Mouse (Mus musculus): ENCODE measurements at regions not wholly inside any gene's neighbourhood (a gene's known extent, or its start where the extent isn't known, plus 50 kb on each side); places are given as distances from the start of the nearest gene placed in this dataset.
"Not testable (repeated sequence)": the region's sequence is repeated elsewhere in the genome, so short reads cannot be mapped to it uniquely, and the experiment has no call there.

GRCm38 (mm10) chr6:41225382-41225781 lies 76.7 kb upstream of the Try4 start:
- no peak for DNase-seq (ENCODE audit: low spot score)

DNA sequence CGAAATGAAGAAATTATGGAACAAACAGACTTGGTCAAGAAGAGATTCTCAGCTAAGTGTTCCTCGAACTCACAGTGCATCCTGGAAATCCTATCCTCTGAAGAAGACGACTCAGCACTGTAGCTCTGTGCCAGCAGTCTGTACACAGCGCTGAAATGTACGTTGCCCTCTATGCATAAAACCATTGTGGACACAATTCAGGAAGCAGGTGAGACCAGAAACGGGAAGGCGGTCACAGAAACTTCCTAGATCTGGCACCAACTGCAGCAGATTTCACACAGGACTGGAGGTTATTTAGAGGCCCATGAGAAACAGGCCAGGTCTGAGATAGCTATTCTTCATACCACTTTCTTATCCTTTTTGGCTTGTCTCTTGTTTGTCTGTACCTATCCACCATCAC lies 83.7 kb upstream of the Try4 start:
- DNase-seq (ENCODE audit: low spot score) = no peak

DNA sequence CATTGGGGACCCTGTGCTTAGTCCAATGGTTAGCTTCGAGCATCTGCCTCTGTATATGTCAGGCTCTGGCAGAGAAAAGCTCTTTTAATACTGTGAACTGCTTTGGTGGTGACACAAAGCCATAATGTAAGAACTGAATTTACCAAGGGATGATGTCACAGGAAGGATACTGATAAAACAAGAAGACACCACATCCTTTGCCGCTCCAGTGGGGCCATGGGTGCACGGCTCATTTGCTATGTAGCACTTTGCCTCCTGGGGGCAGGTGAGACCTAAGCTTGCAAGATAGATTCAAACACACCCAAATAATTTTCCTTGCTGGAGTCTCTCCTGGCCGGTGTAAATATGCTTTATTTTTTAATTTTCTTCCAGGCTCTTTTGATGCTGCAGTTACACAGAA lies 86.2 kb upstream of the Try4 start:
- no peak for DNase-seq (ENCODE audit: low spot score)

- no peak for DNase-seq (ENCODE audit: low spot score)
Observed at GRCm38 (mm10) chr6:41205864-41206263, 96.2 kb upstream of the Try4 start.

- DNase-seq (ENCODE audit: low spot score) = no peak
Observed at GRCm38 (mm10) chr6:41202882-41203281, 99.2 kb upstream of the Try4 start.

GRCm38 (mm10) chr6:41202302-41202701 lies 99.8 kb upstream of the Try4 start:
- no peak for DNase-seq (ENCODE audit: low spot score)

GRCm38 (mm10) chr6:41194464-41194863 lies 107.6 kb upstream of the Try4 start:
- no peak for DNase-seq (ENCODE audit: low spot score)

- no peak for DNase-seq (ENCODE audit: low spot score)
Observed at GRCm38 (mm10) chr6:41191734-41192326, 110.2 kb upstream of the Try4 start.

- no peak for DNase-seq (ENCODE audit: low spot score)
Observed at GRCm38 (mm10) chr6:41188910-41189309, 113.2 kb upstream of the Try4 start.

DNA sequence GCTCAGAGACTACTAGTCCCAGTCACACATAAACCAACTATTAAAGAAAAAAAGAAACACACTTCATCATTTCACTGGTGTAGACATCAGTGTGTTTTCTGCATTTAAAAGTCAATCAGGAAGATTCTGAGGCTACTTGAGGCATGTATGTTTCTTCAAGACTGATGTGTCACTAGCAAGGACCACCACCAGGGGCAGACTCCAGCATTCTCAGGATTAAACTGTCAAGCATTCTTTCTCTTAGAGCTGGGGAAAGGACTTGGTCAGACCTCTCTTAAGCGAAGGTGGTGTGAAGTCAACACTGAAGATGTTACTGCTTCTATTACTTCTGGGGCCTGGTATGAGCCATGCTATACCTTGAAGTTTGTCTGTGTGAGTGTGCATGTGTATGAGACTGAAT lies 114.1 kb upstream of the Try4 start:
- DNase-seq (ENCODE audit: low spot score) = no peak

GRCm38 (mm10) chr6:41178896-41179295 lies 123.2 kb upstream of the Try4 start:
- DNase-seq (ENCODE audit: low spot score) = no peak

DNA sequence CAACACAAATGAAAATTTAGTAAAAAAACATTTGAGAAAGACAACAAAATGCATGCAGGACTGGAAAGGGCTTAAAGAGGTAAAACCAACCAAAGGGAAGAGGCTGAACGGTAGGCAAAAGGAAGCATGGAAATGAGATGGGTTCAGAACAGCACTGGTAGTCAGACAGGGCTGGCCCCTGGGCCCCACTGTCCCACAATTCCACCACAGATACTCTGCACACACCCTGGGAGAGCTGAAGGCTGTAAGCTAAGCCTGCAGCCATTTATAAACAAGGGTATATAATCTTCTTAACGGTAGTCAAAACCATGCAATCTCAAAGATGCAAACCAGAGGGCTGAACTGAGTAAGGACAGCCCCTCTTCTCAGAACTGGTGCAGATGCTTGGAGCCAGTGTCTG lies 124.0 kb upstream of the Try4 start:
- no peak for DNase-seq (ENCODE audit: low spot score)

GRCm38 (mm10) chr6:41177152-41177551 lies 124.9 kb upstream of the Try4 start:
- no peak for DNase-seq (ENCODE audit: low spot score)

DNA sequence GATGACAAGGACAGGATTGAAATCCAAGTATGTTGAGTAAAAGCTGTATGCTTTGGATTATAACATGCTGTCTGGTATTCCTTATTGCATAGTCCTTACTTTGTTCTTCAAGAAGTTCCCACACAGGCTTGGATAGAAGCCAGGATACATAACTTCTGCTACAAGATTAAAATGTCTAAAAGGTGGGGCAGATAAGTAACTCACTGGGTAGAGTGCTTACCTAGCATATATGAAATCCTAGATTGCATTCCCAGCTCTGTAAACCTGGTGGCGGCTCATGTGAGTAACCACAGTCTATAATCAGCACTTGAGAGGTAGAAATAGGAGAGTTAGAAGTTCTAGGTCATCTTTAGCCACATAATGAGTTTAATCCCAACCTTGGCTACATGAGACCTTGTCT lies 126.0 kb upstream of the Try4 start:
- no peak for DNase-seq (ENCODE audit: low spot score)

DNA sequence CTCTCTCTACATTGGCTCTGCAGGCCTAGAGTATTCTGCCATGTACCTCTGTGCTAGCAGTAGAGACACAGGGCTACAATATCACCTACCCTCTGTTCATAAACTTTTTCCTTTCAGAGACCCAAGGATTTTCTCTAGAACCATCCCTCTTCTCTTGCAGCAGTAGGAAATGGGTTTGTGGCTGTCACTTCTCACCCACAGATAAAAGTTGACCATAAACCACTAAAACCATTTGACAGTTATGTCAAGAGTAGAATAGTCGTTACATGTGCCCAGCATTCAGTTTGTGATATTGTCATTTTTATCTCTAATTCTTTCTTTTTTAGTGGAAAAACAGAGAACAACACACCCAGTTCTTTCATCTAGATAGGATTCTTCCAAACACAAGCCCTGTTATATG lies 128.2 kb upstream of the 2210010C04Rik start:
- DNase-seq (ENCODE audit: low spot score) = no peak

- DNase-seq (ENCODE audit: low spot score) = no peak
Observed at GRCm38 (mm10) chr6:41161693-41162092, 126.4 kb upstream of the 2210010C04Rik start.

DNA sequence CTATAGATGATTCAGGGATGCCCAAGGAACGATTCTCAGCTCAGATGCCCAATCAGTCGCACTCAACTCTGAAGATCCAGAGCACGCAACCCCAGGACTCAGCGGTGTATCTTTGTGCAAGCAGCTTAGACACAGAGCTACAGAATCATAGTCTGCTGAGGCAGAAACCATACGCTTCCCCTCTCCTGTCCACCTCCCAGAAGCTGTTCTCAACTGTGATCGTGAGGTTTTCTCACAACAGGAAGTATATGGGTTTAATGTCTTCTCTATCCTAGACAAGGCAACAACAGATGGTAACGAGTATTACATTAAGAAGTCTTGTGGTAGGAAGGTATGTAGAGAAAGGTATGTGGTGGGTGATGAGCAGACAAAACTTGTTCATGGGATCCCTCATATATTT lies 116.8 kb upstream of the 2210010C04Rik start:
- DNase-seq (ENCODE audit: low spot score) = no peak

DNA sequence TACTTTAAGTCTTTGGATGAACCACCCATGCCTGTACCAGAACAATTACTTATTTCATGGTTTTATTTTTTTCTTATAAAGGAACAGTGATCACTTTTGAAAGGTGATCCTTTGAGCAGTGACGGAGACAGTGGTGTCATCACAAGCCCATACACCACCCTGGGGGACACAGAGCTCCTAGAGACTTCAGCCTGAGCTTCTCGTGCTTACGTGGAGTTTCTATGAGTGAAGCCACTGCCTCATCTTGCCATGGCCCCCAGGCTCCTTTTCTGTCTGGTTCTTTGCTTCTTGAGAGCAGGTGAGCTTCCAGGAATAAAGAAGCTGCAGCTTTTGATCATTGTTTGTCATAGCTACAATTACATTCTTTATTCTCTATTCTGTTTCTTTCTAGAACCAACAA lies 116.2 kb upstream of the 2210010C04Rik start:
- DNase-seq (ENCODE audit: low spot score) = no peak

DNA sequence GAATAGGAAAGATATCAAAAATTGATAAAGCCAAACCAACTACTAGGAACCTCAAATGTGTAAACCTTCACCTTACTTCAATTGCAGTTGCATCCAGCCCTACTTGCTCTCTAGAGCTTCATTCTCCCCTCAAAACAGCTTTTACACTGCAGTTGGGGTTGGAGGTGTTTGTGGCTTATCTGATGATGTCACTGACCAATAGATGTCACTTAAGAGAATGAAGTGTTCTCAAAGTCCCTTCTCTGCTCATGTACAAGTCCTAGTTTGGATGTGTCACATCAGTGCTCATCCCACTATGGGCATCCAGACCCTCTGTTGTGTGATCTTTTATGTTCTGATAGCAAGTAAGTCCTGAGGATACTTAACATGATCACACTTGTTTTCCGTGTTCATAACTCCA lies 105.6 kb upstream of the 2210010C04Rik start:
- no peak for DNase-seq (ENCODE audit: low spot score)

DNA sequence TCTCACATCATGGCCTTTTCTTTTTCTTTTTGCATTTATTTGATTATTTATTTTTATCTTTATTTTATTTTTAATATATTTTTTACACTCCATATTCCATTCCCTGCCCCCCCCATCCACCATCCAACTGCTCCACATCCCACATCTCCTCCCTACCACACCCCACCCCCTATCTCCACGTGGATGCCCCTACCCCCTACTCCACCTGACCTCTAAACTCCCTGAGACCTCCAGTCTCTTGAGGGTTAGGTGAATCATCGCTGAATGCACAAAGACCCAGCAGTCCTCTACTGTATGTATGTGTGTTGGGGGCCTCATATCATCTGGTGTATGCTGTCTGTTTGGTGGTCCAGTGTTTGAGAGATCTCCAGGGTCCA lies 102.1 kb upstream of the 2210010C04Rik start:
- not testable (repeated sequence) for DNase-seq (ENCODE audit: low spot score)

DNA sequence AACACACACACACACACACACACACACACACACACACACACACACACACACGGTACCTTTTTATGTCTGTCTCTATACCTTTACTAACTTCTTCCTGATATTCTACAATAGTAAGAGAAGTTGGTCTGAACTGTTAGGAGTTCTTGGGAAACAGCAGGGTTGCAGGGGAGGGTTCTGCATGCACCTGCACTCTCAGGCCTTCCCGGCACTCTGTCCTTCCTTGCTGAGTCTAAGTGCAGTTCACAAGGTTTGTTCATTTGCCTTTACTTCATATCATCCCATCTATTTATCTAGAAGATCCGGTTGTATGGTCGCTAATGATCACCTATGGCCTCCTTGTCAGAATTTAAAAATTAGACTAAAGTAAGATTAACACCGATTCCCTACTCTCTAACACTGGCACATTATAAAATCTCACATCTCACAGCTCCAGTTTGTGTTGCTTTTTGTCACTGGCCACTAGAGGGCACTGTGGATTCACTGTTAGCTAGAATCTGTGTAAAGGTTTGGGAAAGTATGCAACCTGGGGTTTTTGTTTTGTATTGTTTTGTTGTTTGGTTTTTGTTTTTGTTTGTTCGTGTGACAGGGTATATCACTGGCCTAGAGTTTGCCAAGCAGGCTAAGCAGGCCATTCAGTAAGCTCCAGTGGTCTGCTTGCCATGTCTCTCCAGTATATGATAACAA lies 101.5 kb upstream of the 2210010C04Rik start:
- peak; percentile 53 for DNase-seq (ENCODE audit: low spot score)

GRCm38 (mm10) chr6:41135160-41135559 lies 99.9 kb upstream of the 2210010C04Rik start:
- DNase-seq (ENCODE audit: low spot score) = no peak

DNA sequence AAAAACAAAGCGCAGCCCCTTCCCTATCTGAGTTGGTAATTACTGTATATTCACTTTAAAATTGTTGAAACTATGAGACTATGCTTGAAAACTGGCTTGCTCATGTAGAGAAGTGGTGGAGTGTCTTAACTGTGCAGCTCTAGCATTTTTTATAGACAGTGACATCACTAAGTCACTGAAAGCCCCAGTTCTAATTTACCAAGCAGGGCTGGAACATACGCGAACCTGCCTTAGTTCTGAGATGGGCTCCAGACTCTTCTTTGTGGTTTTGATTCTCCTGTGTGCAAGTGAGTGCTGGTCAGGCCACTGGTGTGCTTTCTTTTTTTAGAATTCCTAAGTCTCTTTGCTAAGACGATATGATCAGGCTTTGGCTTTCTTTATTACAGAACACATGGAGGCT lies 94.6 kb upstream of the 2210010C04Rik start:
- no peak for DNase-seq (ENCODE audit: low spot score)

GRCm38 (mm10) chr6:41127816-41128215 lies 92.5 kb upstream of the 2210010C04Rik start:
- DNase-seq (ENCODE audit: low spot score) = no peak
